Mouse (Mus musculus) CD4-positive, CD25-positive, alpha-beta regulatory T cell, adult 2 months (primary cell): ENCODE measurements around the gene Esr2.
A peak's percentile ranks its signal among the peaks of the same experiment; 100 is the strongest.
"Not testable (repeated sequence)": the region's sequence is repeated elsewhere in the genome, so short reads cannot be mapped to it uniquely, and the experiment has no call there.

Experiments
- DNase-seq: peaks from one replicate; pipeline ENCODE4 v3.0.0-alpha.2; 2012; ENCODE audit warnings: low read depth, low spot score

Esr2 gene

GRCm38 (mm10) chr12:76177000-76177863, at the start of gene Esr2:
TSS of gene Esr2 (minus strand) at chr12:76177259.
- peak; percentile 46 for DNase-seq

GRCm38 (mm10) chr12:76222104-76222503, 45.0 kb upstream of the Esr2 start:
- DNase-seq, result not testable (repeated sequence)

GRCm38 (mm10) chr12:76216716-76217115, 39.7 kb upstream of the Esr2 start:
- no peak for DNase-seq

GRCm38 (mm10) chr12:76215121-76215520, 38.1 kb upstream of the Esr2 start:
- no peak for DNase-seq

- no peak for DNase-seq
These were observed 32.4 kb upstream of the Esr2 start for GRCm38 (mm10) chr12:76209429-76209974.

- no peak for DNase-seq
These were observed 23.3 kb upstream of the Esr2 start for GRCm38 (mm10) chr12:76200326-76200725.

- no peak for DNase-seq
These were observed 20.0 kb upstream of the Esr2 start for GRCm38 (mm10) chr12:76197071-76197470.

- DNase-seq, result peak; percentile 82
These were observed 19.6 kb upstream of the Esr2 start for GRCm38 (mm10) chr12:76196709-76197054.

GRCm38 (mm10) chr12:76195912-76196708, 19.1 kb upstream of the Esr2 start:
- DNase-seq, result peak; percentile 83

- no peak for DNase-seq
These were observed 17.5 kb upstream of the Esr2 start for GRCm38 (mm10) chr12:76194526-76194925.

- DNase-seq, result peak; percentile 66
These were observed 13.9 kb upstream of the Esr2 start for GRCm38 (mm10) chr12:76190940-76191339.

GRCm38 (mm10) chr12:76187849-76188248, 10.8 kb upstream of the Esr2 start:
- peak; percentile 14 for DNase-seq

- no peak for DNase-seq
These were observed 9.4 kb upstream of the Esr2 start for GRCm38 (mm10) chr12:76186473-76186872.

- DNase-seq, result no peak
These were observed 8.2 kb upstream of the Esr2 start for GRCm38 (mm10) chr12:76185167-76185816.

- no peak for DNase-seq
These were observed 7.2 kb upstream of the Esr2 start for GRCm38 (mm10) chr12:76184271-76184670.

- DNase-seq, result no peak
These were observed 5.8 kb upstream of the Esr2 start for GRCm38 (mm10) chr12:76182831-76183230.

GRCm38 (mm10) chr12:76181471-76181870, 4.4 kb upstream of the Esr2 start:
- no peak for DNase-seq

- DNase-seq, result no peak
These were observed 3.4 kb upstream of the Esr2 start for GRCm38 (mm10) chr12:76180442-76180841.

- DNase-seq, result no peak
These were observed 2.5 kb upstream of the Esr2 start for GRCm38 (mm10) chr12:76179527-76179926.

GRCm38 (mm10) chr12:76179051-76179450, 2.0 kb upstream of the Esr2 start:
- no peak for DNase-seq

- peak; percentile 80 for DNase-seq
These were observed 932 bp upstream of the Esr2 start for GRCm38 (mm10) chr12:76177864-76178518.
